Mouse (Mus musculus) lung, postnatal 14 days (tissue): ENCODE measurements around the gene Entpd3.
"Not testable (repeated sequence)": the region's sequence is repeated elsewhere in the genome, so short reads cannot be mapped to it uniquely, and the experiment has no call there.

Experiments used
- DNase-seq: peaks from one replicate; pipeline ENCODE4 v3.0.0; 2021

Entpd3 gene

DNA sequence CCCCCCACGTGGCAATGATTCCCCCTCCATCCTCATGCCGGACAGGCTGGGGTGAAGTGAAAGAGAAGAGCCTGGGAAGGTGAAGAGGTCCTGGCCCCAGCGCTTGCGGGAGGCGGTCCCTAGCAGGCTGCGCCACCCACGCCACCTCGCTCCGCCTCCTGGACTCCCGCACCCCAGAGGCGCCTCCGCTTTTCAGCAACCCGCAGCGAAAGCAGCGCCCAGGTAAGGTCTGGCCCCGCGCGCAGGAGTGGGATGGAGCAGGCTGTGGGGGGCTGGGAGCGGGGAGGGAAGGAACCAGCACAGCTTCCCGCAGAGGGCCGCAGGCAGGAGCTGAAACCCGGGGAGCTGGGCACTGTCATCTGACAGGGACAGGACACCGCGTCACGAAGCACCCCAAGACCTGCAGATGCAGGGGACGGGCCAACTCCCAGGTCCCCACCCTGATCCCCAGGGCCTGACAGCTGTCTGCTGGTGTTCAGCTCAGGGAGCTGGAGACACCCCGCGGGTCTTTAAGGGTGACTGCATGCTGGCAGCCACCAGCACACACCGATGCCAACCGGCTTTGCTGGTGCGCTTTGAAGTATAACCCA is at the start of gene Entpd3:
Gene Entpd3, plus strand, starts transcription at position 157 of the 590 bp plus-strand sequence.
- DNase-seq, result no peak

DNA sequence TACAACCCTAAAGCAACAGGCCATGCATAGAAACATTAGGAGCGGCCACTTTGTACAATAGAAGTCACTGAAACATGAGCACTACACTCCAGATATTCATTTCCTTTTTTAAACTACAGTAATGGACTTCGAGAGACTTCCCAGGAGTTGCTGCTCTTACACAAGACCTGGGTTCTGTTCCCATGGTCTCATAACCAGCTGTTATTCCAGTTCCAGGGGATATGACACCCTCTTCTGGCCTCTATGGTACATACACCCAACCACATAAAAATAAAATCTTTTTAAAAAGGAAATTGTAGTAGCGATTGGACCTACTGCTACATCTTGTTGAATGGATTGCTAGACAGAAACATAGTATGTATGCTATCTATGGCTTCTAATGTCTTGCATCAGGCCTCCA is 48.1 kb upstream of the Entpd3 start:
- no peak for DNase-seq

DNA sequence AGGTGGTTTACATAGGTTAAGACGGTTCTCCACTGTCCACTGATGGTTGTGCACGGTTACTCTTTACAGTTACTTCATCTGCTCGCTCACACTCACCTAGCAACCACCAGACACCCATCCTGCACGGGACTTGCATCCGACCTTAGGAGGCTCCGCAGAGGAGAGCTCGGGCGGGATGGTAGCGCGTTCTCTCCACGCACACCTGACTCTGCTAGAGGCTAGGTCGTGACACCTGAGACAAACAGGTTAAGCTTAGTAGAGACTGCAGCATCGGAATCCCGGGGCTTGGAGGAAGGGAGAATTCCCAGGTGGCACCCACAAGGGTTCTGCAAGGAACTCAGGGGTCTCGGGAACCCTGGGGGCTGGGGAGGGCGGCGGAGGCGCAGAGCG is 47.6 kb upstream of the Entpd3 start, which contains the start of gene Eif1b:
Gene Eif1b, plus strand, starts transcription at position 223 of the 390 bp plus-strand sequence.
- no peak for DNase-seq

DNA sequence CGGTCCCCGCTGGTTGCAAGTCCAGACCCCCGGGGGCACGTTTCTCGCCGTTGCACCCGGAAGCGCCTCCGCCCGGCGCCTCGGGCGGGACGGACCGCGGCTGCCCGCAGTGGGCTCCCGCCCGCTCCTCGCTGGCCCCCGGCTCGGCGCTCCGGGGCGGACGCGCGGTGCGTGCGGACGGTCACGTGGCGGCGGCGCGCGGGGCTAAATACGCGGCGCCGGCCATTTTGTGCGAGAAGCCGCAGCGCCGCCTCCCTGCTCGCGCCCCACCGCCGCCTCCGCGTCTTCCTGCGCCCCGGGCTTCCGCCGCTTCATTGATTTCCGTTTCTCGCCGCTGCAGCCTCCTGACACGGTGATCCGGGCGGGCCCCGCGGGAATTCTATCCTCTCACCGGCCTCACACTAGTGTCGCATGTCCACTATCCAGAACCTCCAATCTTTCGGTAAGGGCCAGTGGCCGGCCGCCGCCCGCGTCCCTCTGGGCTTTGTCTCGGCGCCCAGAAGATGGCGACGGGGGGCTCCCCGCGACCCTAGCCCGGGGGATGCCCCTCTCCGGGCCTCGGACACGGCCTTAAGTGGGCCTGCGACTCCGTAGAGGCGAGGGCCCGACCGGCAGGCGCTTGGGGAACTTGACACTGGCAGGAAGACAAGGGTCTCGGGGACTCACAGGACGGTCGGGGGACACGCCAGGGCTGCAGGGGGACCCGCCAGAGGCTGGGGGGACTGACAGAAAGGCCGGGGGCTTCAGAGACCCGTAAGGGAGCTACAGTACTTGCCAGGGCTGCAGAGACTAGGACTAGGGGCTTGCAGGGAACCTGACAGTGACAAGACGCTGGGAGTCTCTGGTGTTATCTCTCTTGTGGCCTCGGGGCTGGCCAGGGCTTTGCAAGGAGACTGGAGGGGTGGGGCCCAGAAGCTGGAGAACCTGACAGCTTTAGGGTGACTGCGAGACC is 46.9 kb upstream of the Entpd3 start:
- DNase-seq, result peak; percentile 81

DNA sequence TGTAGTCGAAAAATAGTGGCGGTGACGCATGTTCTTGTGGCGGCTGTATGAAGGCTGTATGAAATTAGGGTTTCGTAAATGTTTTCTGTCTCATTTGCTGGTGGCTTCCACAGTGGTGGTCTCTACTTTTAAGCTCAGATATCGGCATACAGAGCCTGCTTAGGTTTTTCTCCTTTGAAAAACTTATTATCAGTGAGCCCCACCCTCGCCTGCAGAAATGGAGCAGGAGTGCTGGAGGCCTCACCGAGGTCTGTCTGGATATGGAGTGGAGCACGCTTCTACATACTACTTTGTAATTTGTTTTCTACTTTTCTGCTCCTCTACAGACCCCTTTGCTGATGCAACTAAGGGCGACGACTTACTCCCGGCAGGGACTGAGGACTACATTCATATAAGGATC is 45.8 kb upstream of the Entpd3 start:
- DNase-seq, result no peak

DNA sequence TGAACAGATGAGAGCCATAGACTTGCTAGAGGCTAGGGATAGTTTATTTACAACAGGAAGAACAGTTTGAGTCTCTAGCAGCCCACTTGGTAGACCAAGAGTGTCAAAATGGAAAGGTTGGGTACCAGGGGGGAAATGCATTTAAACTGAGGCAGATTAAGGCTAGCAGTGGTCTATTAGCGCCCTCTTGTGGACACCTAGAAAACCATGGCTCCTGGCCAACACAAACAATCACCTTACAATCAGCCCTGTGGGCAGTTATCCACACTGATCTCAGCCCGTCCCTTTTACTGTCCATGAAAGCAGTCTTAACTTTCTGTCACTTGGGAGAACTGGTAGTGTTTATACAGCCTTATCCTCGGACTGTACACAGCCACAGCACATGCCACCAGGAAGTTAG is 42.9 kb upstream of the Entpd3 start:
- peak; percentile 76 for DNase-seq

DNA sequence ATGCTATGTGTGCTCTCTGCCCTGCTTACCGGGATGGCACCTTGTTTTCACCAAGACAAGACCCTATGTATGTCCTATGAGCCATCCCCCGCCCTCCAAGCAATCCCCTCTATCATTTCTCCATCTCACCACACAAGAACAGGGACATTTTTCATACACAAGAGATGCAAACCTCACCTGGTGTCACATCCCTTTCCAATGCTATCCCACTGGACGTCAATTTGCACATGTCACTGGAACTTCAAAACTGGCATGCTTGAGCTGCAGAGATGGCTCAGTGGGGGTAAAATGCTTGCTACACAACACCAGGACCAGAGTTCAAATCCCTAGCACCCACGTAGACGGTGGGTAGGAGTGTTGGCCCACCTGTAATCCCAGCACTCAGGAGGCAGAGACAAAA is 41.6 kb upstream of the Entpd3 start:
- no peak for DNase-seq

DNA sequence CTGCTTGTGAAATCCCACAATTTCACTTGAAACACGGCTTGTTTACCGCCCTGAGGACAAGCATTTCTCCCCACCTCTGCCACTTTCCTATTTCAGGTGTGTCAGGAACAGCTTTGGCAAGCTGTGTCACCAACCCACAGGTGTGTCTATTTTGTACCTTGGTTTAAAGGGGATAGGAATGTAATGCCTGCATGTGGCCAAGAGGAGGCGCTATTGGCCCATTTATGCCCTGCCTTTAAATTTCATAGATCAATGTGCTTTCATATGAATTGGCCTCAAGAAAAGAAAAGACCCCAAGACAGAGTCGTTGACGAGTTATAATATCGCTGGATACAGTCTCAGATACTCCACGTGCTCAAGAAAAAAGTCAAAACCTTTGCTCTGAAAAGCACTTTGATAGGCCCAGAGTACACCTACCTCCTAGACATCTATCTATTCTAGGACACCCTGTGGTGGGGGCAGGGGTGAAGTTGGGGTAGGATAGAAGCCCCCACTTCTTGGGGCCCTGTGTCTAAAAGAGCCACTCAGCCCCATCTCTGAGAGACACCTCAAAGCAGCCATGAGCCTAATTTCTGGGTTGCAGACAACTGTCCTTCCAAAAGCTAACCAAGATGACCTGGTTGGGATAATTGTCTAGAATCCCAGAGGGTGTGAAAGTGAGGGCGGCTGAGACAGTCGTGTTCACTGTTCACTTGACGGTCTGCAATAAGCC is 38.3 kb upstream of the Entpd3 start:
- DNase-seq, result no peak

DNA sequence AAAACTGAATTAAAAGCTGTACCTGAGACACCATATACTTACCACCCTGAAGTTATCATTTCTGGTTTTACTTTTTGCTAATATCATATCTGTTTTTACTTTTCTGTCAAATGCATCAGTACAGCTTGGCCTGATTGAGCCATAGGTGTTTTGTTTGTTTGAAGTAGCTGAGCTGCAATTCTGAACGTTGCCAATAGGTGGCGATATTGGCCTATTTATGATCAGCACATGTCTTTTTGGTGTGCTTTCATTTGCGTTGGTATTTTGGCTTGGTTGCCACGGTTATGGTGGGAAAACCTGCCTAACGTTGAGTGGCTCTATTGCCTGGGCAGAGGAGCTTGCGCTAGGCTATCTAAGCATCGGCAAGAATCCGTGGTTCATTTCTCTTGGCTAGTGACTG is 37.6 kb upstream of the Entpd3 start:
- DNase-seq, result peak; percentile 82

DNA sequence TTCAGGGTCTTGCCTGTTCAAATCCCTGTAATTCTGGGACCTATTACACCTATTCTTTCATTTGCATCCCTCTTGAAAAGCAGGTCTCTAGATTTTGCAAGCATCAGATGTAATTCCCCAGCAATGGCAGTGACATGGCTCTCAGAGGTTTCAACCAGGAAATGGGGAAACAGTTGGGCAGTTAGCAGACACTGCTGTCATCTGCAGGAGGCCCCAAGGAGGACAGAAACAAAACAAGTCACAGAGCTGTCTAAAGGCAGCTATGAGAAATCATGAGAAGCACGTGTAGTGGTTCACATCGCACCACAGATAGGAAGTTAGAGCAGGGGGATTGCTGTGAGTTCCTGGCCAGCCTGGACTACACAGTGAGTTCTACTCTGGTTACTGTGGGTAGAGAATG is 35.2 kb upstream of the Entpd3 start:
- DNase-seq, result no peak

DNA sequence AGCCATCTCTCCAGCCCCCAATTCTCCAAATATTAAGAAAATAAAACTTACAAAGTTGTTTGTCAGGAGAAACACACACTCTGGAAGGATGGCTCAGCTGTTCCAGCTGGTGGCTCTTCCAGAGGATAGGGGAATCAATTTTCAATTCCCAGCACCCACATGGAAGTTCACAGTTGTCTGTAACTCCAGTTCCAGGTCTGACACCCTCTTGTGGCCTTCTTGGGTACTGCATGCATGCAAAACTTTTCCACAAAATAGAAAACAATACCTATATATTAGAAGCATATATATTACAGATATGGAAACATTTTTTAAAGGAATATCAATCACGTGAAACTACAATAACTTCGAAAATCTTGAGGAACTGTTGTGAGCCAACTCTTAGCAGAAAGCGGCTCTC is 27.8 kb upstream of the Entpd3 start:
- DNase-seq, result peak; percentile 54

DNA sequence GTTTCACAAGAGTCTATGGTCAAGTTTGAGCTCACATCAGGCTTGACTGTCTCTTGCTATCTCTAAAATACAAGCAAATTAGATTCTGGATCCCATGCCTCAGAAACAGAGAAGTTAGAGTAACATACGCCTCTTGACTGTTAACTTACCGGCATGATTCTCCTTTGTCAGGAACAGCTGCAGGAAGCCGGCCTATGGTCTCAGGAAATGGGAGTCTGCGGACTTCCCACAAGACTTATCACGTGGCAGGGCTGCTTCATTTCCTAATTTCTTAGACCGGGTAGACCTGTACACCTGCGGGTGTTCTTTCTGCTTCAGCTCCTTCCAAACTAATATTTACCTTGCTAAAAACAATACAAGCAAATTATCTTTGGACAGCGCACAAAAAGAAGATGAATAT is 22.9 kb upstream of the Entpd3 start:
- no peak for DNase-seq

DNA sequence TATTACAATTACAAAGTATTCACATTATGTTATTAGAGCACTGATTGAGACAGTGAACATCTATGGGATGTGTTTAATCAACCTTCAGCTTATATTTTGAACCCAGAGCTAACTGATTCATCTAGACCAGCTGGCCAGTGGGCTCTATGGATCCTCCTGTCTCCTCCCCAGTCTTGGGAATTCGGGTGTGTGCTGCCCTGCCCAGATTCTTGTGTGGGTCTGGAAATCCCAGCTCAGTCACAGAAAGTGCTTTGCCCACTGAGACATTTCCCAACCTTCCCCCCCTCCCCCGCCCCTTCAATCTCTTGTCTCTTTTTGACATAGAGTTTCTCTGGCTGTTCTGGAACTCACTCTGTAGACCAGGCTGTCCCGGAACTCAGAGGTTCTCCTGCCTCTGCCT is 20.7 kb upstream of the Entpd3 start:
- DNase-seq, result no peak

DNA sequence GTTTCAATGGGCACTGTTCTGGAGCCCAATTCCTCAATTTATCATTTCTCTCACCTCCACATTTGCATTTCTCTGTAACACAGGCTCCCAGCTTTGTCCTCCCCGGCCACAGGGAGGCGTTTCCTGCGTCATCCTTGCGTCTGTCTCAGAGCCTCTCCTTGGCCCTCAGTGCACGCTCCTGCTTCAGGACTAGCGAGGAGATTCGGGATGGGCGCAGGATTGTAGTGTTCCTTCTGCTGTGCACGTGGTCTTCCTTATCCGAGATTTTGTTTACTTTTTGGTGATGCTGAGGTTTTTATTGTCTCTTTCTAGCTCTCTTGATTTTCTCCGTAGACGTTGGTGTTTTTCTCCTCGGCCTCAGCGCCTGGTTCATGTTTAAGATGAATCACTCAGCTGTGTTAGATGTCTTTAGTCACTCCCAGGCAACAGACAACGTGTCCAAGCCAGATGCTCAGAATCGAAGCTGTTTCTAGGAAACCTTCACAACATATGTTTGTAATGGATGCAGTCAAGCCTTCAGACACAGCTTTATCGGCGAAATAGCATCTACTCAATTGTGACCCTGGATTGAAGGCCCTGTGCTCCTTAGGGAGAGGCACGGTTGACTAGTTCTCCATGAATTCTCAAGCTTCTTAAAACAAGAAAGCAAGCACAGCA is 20.0 kb upstream of the Entpd3 start:
- DNase-seq, result no peak

DNA sequence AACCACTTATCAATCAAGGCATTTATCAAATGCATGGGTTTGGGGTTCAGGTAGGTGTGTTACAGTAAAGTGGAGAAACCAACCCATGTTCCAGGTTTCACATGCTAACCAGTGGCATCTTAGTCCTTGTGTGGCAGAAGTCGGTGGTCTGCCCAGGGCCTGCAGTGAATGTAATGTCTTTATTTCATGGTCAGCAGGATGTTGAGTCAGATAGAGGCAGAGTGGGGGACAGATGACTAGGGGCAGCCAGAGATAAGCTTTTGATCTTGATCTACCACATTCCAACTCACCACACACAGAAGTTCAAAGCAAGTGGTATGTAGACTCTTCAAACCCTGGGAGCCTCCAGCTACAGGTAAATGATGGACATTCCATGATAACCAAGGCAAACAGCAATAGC is 18.5 kb upstream of the Entpd3 start:
- no peak for DNase-seq

DNA sequence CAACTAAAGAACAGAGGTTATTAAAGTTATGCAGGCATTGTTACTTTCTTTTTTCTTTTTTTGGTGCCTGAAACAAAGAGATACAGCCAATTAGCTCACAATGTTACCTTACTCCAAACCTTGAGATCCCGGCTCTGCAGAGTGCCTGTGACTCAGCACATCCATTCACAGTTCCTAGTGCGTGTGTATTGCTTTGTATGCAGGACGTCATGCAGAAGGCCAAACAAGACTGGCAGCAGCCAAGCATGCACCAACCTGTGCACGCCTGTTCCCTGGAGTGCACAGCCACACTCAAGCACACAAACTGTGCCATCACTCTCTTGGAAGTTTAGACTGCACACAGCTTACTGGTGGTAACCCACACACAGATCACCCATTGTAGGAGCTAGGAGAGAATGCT is 12.3 kb upstream of the Entpd3 start:
- DNase-seq, result no peak

DNA sequence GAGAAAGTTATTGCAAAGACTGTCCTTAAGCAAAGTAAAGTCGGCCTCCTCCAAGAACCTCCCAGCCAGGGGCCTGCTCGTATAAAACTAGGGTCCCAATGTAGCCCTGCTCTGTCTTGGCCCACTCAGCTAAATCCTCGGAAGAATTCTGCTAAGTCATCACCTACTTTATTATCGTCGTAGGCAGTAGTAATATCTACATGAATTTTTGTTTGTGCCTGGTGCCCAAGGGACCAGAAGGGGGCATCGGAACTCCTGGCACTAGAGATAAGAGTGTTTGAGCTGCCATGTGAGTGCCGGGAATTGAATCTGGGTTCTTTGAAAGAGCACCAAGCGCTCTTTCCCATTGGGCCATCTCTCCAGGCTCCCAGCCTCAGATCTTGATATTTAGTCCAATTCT is 11.7 kb upstream of the Entpd3 start:
- DNase-seq, result no peak

DNA sequence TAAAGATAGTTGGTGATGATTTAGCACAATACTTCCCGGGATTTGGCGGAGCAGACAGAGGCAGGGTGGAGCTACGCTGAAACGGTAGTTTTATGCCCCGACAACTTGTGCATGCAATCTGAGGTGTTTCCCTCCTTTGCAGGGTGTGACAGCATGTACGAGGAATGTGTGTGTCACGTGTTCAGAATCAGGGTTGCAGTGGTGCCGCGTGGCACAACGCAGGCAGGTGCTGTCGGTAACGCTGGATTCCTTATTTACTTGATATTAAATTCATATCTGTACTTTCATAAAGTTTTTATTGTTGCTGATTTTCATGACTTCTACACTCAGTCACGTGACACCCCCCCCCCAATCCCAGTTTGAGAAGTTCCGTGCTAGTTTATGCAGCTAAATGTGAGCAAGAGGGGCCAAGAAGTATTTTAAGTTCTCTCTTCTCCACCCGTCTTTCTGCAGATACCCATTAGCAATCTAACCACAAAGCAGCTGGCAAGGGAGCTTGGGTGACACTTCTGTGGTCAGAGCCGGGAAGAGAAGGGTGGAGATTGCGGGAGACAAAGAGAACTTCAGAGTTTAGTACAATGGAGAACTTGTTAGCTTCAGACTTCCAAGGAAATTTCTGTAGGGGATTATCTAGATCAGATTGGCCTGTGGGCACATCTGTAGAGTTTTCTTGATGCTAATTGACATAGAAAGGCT is 10.7 kb upstream of the Entpd3 start:
- DNase-seq, result no peak

DNA sequence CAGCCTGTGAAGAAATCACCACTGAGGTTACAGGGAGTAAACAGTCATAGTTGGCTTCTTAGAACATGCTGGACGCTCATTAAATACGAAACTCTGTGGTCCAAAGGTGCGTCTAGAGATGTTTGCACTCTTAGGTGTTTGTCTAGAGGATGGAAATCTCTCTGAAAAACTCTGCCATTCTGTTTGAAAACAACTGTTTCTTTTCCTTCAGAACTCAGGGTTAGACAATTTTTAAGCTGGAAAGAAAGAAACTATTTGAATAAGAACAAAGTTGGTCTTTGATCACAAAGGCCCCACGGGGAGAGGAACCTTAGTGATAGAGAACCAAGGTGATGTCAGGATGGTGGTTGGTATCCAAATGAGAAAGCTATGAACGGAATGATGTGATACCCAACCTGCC is 9.1 kb upstream of the Entpd3 start:
- DNase-seq, result no peak

DNA sequence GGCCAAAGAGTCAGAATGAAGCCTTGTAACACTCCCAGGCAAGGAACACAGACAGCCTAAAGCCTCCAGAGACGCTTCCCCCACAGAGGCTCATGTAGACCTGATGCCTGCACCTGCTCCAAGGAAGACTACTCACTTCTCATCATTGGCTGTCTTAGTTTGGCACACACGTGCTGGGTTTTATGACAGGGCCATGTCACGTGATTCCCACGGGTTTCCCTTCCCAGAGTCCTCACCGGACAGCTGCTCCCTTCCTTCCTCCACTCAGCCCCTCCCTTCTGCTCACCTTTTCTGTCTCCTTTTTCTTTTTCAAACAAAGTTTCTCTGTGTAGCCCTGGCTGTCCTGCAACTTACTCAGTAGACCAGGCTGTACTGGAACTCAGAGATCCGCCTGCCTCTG is 7.6 kb upstream of the Entpd3 start:
- DNase-seq, result no peak

DNA sequence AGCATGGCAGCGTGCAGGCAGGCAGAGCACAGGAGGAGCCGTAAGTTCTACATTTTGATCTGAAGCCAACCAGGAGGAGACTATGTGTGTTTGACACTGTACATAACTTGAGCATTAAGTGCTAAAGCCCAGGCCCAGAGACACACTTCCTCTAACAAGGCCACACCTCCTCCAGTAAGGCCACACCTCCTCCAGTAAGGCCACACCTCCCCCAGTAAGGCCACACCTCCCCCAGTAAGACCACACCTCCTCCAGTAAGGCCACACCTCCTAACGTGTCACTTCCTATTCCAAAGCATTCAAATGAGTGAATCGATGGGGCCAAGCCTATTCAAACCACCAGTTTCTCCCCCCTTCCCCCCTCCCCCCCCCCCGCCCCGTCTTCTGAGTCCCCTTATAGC is 6.9 kb upstream of the Entpd3 start:
- DNase-seq, result no peak

DNA sequence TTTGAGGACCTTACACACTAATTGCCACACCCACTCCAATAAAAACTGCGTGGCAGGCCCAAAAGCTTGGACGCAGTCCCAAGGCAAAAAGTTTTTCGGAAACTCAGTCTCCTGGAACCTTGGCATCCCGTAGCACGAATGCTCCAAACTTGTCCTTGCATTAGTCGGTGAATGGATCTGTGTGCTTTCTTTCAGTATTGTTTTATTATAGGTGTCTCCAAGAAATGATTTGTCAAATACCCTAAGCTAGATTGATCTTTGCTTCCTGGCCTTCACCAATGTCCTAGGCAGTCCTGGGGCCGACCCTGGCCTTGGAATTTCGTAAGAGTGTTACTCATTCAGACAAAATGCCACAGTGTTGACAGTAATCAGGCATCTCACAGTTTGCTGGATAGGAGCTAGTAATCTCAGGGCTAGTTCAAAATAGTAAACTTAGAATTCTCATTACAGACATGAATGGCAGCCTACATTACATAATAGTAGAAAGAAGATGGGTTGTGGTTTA is 6.1 kb upstream of the Entpd3 start:
- not testable (repeated sequence) for DNase-seq
